Mouse (Mus musculus): ENCODE measurements around the gene Mrgprf.
A peak's percentile ranks its signal among the peaks of the same experiment; 100 is the strongest.

Gene Mrgprf

DNA sequence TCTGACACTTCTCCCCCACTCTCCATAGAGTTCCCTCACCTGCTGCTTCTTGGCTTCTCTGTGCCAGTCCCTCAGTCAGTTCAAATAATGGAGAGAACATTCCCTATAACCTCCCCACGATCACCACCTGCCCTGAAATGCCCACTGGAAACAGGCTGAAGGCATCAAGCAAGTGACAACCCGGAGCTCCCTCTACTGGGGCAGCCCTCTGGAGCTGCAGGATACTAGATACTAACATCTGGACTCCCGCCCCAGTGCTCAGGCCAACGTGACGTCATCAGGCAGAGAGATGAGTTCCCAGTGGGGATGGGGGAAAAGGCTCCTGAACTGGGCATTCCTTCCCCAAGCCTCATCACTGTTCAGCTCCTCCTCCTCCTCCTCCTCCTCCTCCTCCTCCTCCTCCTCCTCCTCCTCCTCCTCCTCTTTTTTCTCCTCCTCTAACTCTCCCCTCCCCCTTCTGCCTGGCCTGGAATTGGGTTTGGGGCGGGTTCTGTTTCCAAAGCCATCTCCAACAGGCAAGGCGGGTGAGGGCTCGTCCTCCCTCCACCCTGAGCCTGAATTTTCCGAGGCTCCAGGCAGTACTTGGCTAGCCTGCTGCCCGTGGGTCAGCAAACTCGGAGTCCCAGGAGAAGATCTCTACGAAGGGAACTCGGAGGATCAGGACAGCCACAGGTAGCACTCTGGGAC, at the start of gene Mrgprf:
Mrgprf (plus strand) TSS at position 508 of the 687 bp plus-strand sequence.
- no peak for DNase-seq (ENCODE audit: low read depth, low spot score)

- peak; percentile 60 for DNase-seq (ENCODE audit: low read depth, low spot score)
These were observed 47.7 kb upstream of the Mrgprf start for GRCm38 (mm10) chr7:145252715-145253476.

- peak; percentile 36 for DNase-seq (ENCODE audit: low read depth, low spot score)
These were observed 46.5 kb upstream of the Mrgprf start for GRCm38 (mm10) chr7:145253986-145254630.

- no peak for DNase-seq (ENCODE audit: low read depth, low spot score)
These were observed 44.5 kb upstream of the Mrgprf start for GRCm38 (mm10) chr7:145256092-145256491.

DNA sequence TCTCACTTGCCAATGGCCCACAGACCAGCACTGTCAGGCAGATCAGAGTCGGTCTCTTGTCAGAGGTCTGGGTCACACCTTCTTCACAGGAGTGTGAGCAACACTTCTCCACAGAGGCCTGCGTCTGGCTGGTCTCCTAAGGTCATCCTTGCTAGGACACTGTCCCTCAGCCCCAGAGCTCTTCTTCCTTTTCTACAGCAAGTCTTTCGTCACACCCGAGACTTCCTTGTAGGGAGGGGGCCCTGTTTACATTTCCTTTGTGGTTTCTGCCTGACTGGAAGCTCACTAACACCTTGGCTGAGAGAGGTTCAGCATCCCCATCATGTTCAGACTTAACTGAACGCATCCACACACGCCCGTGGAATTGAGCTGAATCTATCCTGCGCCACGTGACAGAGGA, 36.4 kb upstream of the Mrgprf start:
- DNase-seq (ENCODE audit: low read depth, low spot score) = no peak

- no peak for DNase-seq (ENCODE audit: low read depth, low spot score)
These were observed 34.6 kb upstream of the Mrgprf start for GRCm38 (mm10) chr7:145266011-145266410.

DNA sequence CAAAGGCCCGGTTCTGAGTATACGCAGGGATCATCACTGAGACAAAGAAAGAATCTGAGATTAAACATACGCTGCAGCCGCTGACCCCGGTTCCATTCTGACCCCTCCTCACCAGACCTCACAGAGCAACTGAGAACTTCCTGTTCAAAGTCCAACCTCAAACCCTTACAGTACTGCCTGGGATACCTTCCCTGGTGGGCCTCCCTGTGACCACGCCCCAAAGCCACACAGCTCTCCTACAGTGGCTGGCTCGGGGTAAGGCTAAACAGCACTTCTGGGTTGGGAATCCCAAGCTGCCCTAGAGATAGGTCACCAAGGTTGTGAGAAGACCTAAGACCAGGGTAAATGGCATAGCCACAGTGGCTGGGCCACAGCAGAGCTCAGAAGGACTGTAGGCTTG, 31.7 kb upstream of the Mrgprf start:
- DNase-seq (ENCODE audit: low read depth, low spot score) = no peak

DNA sequence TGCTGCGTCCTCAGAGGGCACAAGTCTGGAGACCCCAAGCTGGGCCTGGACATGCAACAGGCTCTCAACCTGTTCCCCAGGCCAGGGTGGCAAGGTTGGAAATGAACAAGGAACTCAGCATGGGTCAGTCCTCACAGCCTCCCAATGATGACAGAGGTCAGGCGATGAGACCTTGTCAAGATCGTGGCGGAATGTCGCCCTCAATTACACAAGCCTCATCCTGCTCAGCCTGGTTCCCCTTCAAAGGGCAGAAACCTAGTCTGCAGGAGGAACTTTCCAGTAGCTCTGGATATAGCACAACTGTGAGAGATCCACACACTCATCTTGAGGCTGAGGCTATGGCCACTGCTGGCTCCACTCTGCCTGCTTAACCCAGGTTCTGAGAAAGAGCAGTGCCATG, 29.7 kb upstream of the Mrgprf start:
- DNase-seq (ENCODE audit: low read depth, low spot score) = no peak

- no peak for DNase-seq (ENCODE audit: low read depth, low spot score)
These were observed 25.1 kb upstream of the Mrgprf start for GRCm38 (mm10) chr7:145275488-145275887.

DNA sequence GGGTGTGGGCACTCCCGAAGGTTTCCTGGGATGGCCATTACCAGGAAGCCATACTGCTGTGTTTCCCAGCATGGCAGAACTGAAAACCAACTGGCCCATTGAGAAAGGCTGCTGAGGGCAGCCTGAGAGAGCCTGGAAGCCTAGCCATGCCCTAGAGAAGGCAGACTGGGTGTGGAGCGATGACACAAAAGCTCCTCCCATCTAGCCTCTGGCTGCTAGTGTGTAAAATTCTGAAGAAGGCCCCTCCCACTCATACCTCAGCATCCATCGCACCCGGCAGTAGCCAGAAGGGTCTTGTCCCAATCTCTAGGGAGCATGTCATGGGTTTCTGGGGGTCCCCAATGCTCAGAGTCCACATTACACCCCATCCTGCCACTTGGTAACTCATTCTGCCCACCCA, 19.2 kb upstream of the Mrgprf start:
- DNase-seq (ENCODE audit: low read depth, low spot score) = peak; percentile 55

- no peak for DNase-seq (ENCODE audit: low read depth, low spot score)
These were observed 17.6 kb upstream of the Mrgprf start for GRCm38 (mm10) chr7:145283041-145283440.

- DNase-seq (ENCODE audit: low read depth, low spot score) = peak; percentile 98
These were observed 17.0 kb upstream of the Mrgprf start, which contains the start of gene Tpcn2 for GRCm38 (mm10) chr7:145283487-145284187. Gene Tpcn2, minus strand, starts transcription at chr7:145284011.

DNA sequence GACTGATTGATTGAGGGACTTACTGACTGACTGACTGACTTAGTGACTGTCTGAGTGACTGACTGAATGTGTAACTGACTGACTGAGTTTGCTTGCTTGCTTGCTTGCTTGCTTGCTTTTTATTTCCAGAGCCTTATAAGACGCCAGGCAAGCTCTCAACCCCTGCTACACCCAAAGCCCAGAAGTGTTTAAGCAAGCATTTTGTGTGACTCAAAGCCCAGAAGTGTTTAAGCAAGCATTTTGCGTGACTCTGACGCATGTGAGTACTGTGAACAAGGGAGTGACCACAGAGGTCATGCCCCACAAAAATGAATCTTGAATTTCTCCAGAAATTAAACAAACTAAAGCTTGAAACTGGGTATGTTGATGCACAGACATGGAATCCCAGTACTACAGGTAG, 16.3 kb upstream of the Mrgprf start:
- no peak for DNase-seq (ENCODE audit: low read depth, low spot score)

- peak; percentile 83 for DNase-seq (ENCODE audit: low read depth, low spot score)
These were observed 15.2 kb upstream of the Mrgprf start for GRCm38 (mm10) chr7:145285476-145285875.

GRCm38 (mm10) chr7:145287410-145287809, 13.2 kb upstream of the Mrgprf start:
- no peak for DNase-seq (ENCODE audit: low read depth, low spot score)

GRCm38 (mm10) chr7:145289302-145289701, 11.3 kb upstream of the Mrgprf start:
- peak; percentile 74 for DNase-seq (ENCODE audit: low read depth, low spot score)

DNA sequence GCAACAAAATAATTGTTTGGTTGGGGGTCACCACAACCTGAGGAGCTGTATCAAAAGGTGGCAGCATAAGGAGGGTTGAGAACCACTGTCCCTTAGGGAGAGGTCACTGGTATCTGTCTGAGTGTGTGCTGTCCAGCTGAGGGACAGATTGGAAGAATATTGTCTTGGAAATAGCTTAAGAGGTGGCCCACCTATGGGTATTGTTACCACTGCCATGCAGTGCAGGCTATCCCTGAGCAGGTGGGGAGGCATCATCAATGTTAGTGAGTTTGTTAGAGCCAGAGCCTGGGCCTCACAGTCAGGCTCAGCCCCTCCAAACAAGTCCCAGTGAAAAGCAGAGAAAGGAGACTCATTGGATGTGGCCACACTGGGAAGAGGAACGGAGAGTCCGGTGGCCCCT, 8.8 kb upstream of the Mrgprf start:
- no peak for DNase-seq (ENCODE audit: low read depth, low spot score)

- no peak for DNase-seq (ENCODE audit: low read depth, low spot score)
These were observed 7.9 kb upstream of the Mrgprf start for GRCm38 (mm10) chr7:145292726-145293125.

- peak; percentile 56 for DNase-seq (ENCODE audit: low read depth, low spot score)
These were observed 6.8 kb upstream of the Mrgprf start for GRCm38 (mm10) chr7:145293859-145294258.

DNA sequence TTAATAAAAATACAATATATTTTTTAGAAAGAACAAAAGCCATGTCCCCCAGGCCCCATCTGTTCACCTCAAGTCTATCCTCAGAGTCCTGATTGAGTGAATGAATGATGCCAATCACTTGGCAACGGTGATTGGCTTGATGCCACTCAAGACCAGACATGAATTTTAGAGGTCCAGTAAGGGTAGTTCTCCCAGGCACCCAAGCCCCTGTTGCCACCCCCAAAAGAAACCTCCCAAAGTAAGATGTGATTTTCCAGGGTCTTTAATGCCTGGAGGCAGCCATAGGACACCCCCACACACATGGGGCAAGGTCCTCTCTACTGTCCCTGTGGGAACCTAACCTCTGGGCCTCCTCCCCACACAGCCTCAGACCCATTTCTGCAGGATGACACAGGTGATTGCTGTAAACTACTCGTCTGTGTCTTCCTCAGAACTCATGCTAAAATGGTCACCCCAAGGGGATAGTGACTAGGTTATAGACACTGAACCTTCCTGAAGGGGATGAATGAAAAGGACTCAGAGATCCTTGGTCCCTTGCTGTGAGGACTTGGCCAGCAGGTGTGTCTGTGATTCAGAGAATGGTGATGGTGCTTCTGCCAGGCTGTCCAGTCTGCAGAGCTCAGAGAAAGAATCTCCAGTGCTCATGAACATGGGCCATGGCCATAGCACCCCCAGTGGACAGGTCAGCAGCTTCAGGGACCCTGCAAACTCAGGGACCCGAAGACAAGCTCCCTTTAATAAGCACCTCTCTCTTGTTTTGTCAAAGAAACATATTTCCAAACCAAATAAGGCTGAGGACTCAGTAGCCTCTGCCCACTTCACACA, 1.8 kb upstream of the Mrgprf start:
- DNase-seq (ENCODE audit: low read depth, low spot score) = no peak
